Mouse (Mus musculus) E14TG2a.4 (cell line): Measurements from ENCODE around the gene Ebf3.

ENCODE experiments used
- CTCF ChIP-seq: conservative IDR thresholded peaks from 2 replicates; pipeline ENCODE4 v1.5.1; 2014; ENCODE audit warnings: low read length
- NANOG ChIP-seq: IDR thresholded peaks from 2 replicates; pipeline ENCODE4 v1.6.1; 2014; ENCODE audit warnings: borderline replicate concordance, low read length, mixed read lengths
- POU5F1 ChIP-seq: IDR thresholded peaks from 2 replicates; pipeline ENCODE4 v1.6.1; 2014; ENCODE audit warnings: low read length, borderline replicate concordance

- no peak for TF ChIP-seq CTCF
- no peak for TF ChIP-seq POU5F1
- TF ChIP-seq NANOG, result no peak
Observed at GRCm38 (mm10) chr7:137221599-137221998, 92.6 kb downstream of the Ebf3 start.
